Mouse (Mus musculus): Measurements from ENCODE around the gene Myof. TPM values are rescaled to one million over a fixed set of nuclear protein-coding genes. Genes with fewer than 3 reads are reported as not detected.
A peak's percentile ranks its signal among the peaks of the same experiment; 100 is the strongest.

Gene Myof
- polyA plus RNA-seq, 1 experiment from 2014 or later, result 24.6 TPM

- DNase-seq (ENCODE audit: low spot score) (peak; percentile 16), ATAC-seq (ENCODE audit: low read depth) (no peak)
- 38% methylated on average over 6 of the region's 6 CpGs for WGBS
- Histone ChIP-seq H3K9ac (ENCODE audit: low read depth, low read length) (no peak overlapping the region), H3K36me3 (ENCODE audit: control insufficient read depth, insufficient read depth, low read length) (0 out of 2 replicates have a peak, but pooled peaks cover 3% of the 10 kb centered on the region), H3K4me1 (ENCODE audit: control insufficient read depth, insufficient read depth, low read length) (no peaks in the 10 kb centered on the region), H3K4me2 (ENCODE audit: low read depth, low read length) (no peak overlapping the region), H3K27ac (replicated peaks; ENCODE audit: low read depth, low read length) (no peak overlapping the region), H3K27me3 (replicated peaks; ENCODE audit: control insufficient read depth, insufficient read depth, low read length) (no peaks in the 10 kb centered on the region), H3K4me3 (ENCODE audit: low read depth, low read length) (no peak overlapping the region), H3K9me3 (ENCODE audit: control insufficient read depth, low read length) (no peaks in the 10 kb centered on the region)
Measured at GRCm38 (mm10) chr19:37959076-37959475, 84.3 kb downstream of the Myof start.

- WGBS, result 76% methylated on average over 7 of the region's 7 CpGs
- Histone ChIP-seq H3K9me3 (ENCODE audit: control insufficient read depth, low read length) (no peaks in the 10 kb centered on the region), H3K4me1 (ENCODE audit: control insufficient read depth, insufficient read depth, low read length) (no peaks in the 10 kb centered on the region), H3K36me3 (ENCODE audit: control insufficient read depth, insufficient read depth, low read length) (0 out of 2 replicates have a peak, but pooled peaks cover 5% of the 10 kb centered on the region), H3K27me3 (replicated peaks; ENCODE audit: control insufficient read depth, insufficient read depth, low read length) (no peaks in the 10 kb centered on the region), H3K9ac (ENCODE audit: low read depth, low read length) (no peak overlapping the region), H3K4me3 (ENCODE audit: low read depth, low read length) (no peak overlapping the region), H3K27ac (replicated peaks; ENCODE audit: low read depth, low read length) (no peak overlapping the region), H3K4me2 (ENCODE audit: low read depth, low read length) (no peak overlapping the region)
- ATAC-seq (ENCODE audit: low read depth) (no peak), DNase-seq (ENCODE audit: low spot score) (no peak)
Measured at GRCm38 (mm10) chr19:37957256-37957655, 86.1 kb downstream of the Myof start.

- no peak overlapping the region for H3K27ac ChIP-seq (replicated peaks; ENCODE audit: low read depth, low read length)
- 70% methylated on average over 3 of the region's 3 CpGs for WGBS
- DNase-seq (ENCODE audit: low spot score) (no peak), ATAC-seq (ENCODE audit: low read depth) (no peak)
- no peak overlapping the region for H3K4me3 ChIP-seq (ENCODE audit: low read depth, low read length)
- no peak overlapping the region for H3K4me2 ChIP-seq (ENCODE audit: low read depth, low read length)
- no peak overlapping the region for H3K9ac ChIP-seq (ENCODE audit: low read depth, low read length)
- H3K36me3 ChIP-seq (ENCODE audit: control insufficient read depth, insufficient read depth, low read length), result 0 out of 2 replicates have a peak, but pooled peaks cover 11% of the 10 kb centered on the region
- no peaks in the 10 kb centered on the region for H3K27me3 ChIP-seq (replicated peaks; ENCODE audit: control insufficient read depth, insufficient read depth, low read length)
- H3K4me1 ChIP-seq (ENCODE audit: control insufficient read depth, insufficient read depth, low read length), result no peaks in the 10 kb centered on the region
- H3K9me3 ChIP-seq (ENCODE audit: control insufficient read depth, low read length), result no peaks in the 10 kb centered on the region
Measured at GRCm38 (mm10) chr19:37956006-37956405, 87.4 kb downstream of the Myof start.

- H3K27me3 ChIP-seq (replicated peaks; ENCODE audit: control insufficient read depth, insufficient read depth, low read length), result no peaks in the 10 kb centered on the region
- H3K4me1 ChIP-seq (ENCODE audit: control insufficient read depth, insufficient read depth, low read length), result no peaks in the 10 kb centered on the region
- no peak overlapping the region for H3K4me2 ChIP-seq (ENCODE audit: low read depth, low read length)
- H3K27ac ChIP-seq (replicated peaks; ENCODE audit: low read depth, low read length), result no peak overlapping the region
- H3K9me3 ChIP-seq (ENCODE audit: control insufficient read depth, low read length), result no peaks in the 10 kb centered on the region
- WGBS, result 35% methylated on average over 7 of the region's 7 CpGs
- 0 out of 2 replicates have a peak, but pooled peaks cover 16% of the 10 kb centered on the region for H3K36me3 ChIP-seq (ENCODE audit: control insufficient read depth, insufficient read depth, low read length)
- peak; percentile 84 for ATAC-seq (ENCODE audit: low read depth)
- no peak overlapping the region for H3K4me3 ChIP-seq (ENCODE audit: low read depth, low read length)
- no peak overlapping the region for H3K9ac ChIP-seq (ENCODE audit: low read depth, low read length)
- peak; percentile 87 for DNase-seq (ENCODE audit: low spot score)
Measured at GRCm38 (mm10) chr19:37955425-37956001, 87.9 kb downstream of the Myof start.

- WGBS, result 76% methylated on average over 5 of the region's 5 CpGs
- no peak for ATAC-seq (ENCODE audit: low read depth)
Measured at GRCm38 (mm10) chr19:37954772-37955171, 88.6 kb downstream of the Myof start.

GRCm38 (mm10) chr19:37954236-37954635 is 89.1 kb downstream of the Myof start:
- H3K9ac ChIP-seq (ENCODE audit: low read depth, low read length), result no peak overlapping the region
- DNase-seq (ENCODE audit: low spot score), result no peak
- H3K27me3 ChIP-seq (replicated peaks; ENCODE audit: control insufficient read depth, insufficient read depth, low read length), result no peaks in the 10 kb centered on the region
- H3K4me2 ChIP-seq (ENCODE audit: low read depth, low read length), result no peak overlapping the region
- H3K36me3 ChIP-seq (ENCODE audit: control insufficient read depth, insufficient read depth, low read length), result 0 out of 2 replicates have a peak, but pooled peaks cover 20% of the 10 kb centered on the region
- ATAC-seq (ENCODE audit: low read depth), result no peak
- WGBS, result 84% methylated on average over 8 of the region's 8 CpGs
- no peak overlapping the region for H3K4me3 ChIP-seq (ENCODE audit: low read depth, low read length)
- H3K27ac ChIP-seq (replicated peaks; ENCODE audit: low read depth, low read length), result no peak overlapping the region
- no peaks in the 10 kb centered on the region for H3K9me3 ChIP-seq (ENCODE audit: control insufficient read depth, low read length)
- H3K4me1 ChIP-seq (ENCODE audit: control insufficient read depth, insufficient read depth, low read length), result no peaks in the 10 kb centered on the region

More at GRCm38 (mm10) chr19:37954772-37955171, 88.6 kb downstream of the Myof start:
- no peaks in the 10 kb centered on the region for H3K9me3 ChIP-seq (ENCODE audit: control insufficient read depth, low read length)
- H3K9ac ChIP-seq (ENCODE audit: low read depth, low read length), result no peak overlapping the region
- no peaks in the 10 kb centered on the region for H3K27me3 ChIP-seq (replicated peaks; ENCODE audit: control insufficient read depth, insufficient read depth, low read length)
- DNase-seq (ENCODE audit: low spot score), result no peak
- 0 out of 2 replicates have a peak, but pooled peaks cover 17% of the 10 kb centered on the region for H3K36me3 ChIP-seq (ENCODE audit: control insufficient read depth, insufficient read depth, low read length)
- no peak overlapping the region for H3K4me2 ChIP-seq (ENCODE audit: low read depth, low read length)
- no peak overlapping the region for H3K27ac ChIP-seq (replicated peaks; ENCODE audit: low read depth, low read length)
- H3K4me1 ChIP-seq (ENCODE audit: control insufficient read depth, insufficient read depth, low read length), result no peaks in the 10 kb centered on the region
- H3K4me3 ChIP-seq (ENCODE audit: low read depth, low read length), result no peak overlapping the region

GRCm38 (mm10) chr19:37946696-37947095 is 96.7 kb downstream of the Myof start:
- ATAC-seq (ENCODE audit: low read depth) (no peak), DNase-seq (ENCODE audit: low spot score) (no peak)
- Histone ChIP-seq H3K9ac (ENCODE audit: low read depth, low read length) (no peak overlapping the region), H3K4me1 (ENCODE audit: control insufficient read depth, insufficient read depth, low read length) (no peaks in the 10 kb centered on the region), H3K27ac (replicated peaks; ENCODE audit: low read depth, low read length) (no peak overlapping the region), H3K27me3 (replicated peaks; ENCODE audit: control insufficient read depth, insufficient read depth, low read length) (no peaks in the 10 kb centered on the region), H3K9me3 (ENCODE audit: control insufficient read depth, low read length) (no peaks in the 10 kb centered on the region), H3K36me3 (ENCODE audit: control insufficient read depth, insufficient read depth, low read length) (peaks cover 27% of the 10 kb centered on the region; the same call in 1 of the 2 replicates), H3K4me3 (ENCODE audit: low read depth, low read length) (no peak overlapping the region), H3K4me2 (ENCODE audit: low read depth, low read length) (no peak overlapping the region)
- 31% methylated on average over 4 of the region's 4 CpGs for WGBS

GRCm38 (mm10) chr19:37946053-37946452 is 97.3 kb downstream of the Myof start:
- 60% methylated on average over 8 of the region's 8 CpGs for WGBS
- DNase-seq (ENCODE audit: low spot score) (peak; percentile 12), ATAC-seq (ENCODE audit: low read depth) (0 out of 2 replicates have a peak, but pooled peaks have one; percentile 30)
- no peak overlapping the region for H3K27ac ChIP-seq (replicated peaks; ENCODE audit: low read depth, low read length)
- H3K27me3 ChIP-seq (replicated peaks; ENCODE audit: control insufficient read depth, insufficient read depth, low read length), result no peaks in the 10 kb centered on the region
- no peaks in the 10 kb centered on the region for H3K4me1 ChIP-seq (ENCODE audit: control insufficient read depth, insufficient read depth, low read length)
- no peak overlapping the region for H3K4me3 ChIP-seq (ENCODE audit: low read depth, low read length)
- H3K9me3 ChIP-seq (ENCODE audit: control insufficient read depth, low read length), result no peaks in the 10 kb centered on the region
- no peak overlapping the region for H3K9ac ChIP-seq (ENCODE audit: low read depth, low read length)
- 0 out of 2 replicates have a peak overlapping the region, but pooled peaks have one; percentile 10 for H3K4me2 ChIP-seq (ENCODE audit: low read depth, low read length)
- peaks cover 26% of the 10 kb centered on the region; the same call in 1 of the 2 replicates for H3K36me3 ChIP-seq (ENCODE audit: control insufficient read depth, insufficient read depth, low read length)

- no peak for ATAC-seq (ENCODE audit: low read depth)
- Histone ChIP-seq H3K36me3 (ENCODE audit: control insufficient read depth, insufficient read depth, low read length) (0 out of 2 replicates have a peak, but pooled peaks cover 8% of the 10 kb centered on the region), H3K9me3 (ENCODE audit: control insufficient read depth, low read length) (no peaks in the 10 kb centered on the region), H3K27ac (replicated peaks; ENCODE audit: low read depth, low read length) (no peak overlapping the region), H3K4me1 (ENCODE audit: control insufficient read depth, insufficient read depth, low read length) (no peaks in the 10 kb centered on the region), H3K27me3 (replicated peaks; ENCODE audit: control insufficient read depth, insufficient read depth, low read length) (no peaks in the 10 kb centered on the region), H3K4me3 (ENCODE audit: low read depth, low read length) (no peak overlapping the region), H3K9ac (ENCODE audit: low read depth, low read length) (no peak overlapping the region), H3K4me2 (ENCODE audit: low read depth, low read length) (no peak overlapping the region)
- DNase-seq (ENCODE audit: low spot score), result no peak
- WGBS, result 84% methylated on average over 10 of the region's 10 CpGs
Measured at GRCm38 (mm10) chr19:37939203-37939602, 104.2 kb downstream of the Myof start.

All from embryonic facial prominence, embryonic 14.5 days (tissue).